Mouse (Mus musculus) MEL (cell line): Measurements from ENCODE around the gene Lsmem1. TPM values are rescaled to one million over a fixed set of nuclear protein-coding genes. Genes with fewer than 3 reads are reported as not detected.
"Not testable (repeated sequence)": the region's sequence is repeated elsewhere in the genome, so short reads cannot be mapped to it uniquely, and the experiment has no call there.

Experiments used
- DNase-seq: peaks from one replicate; pipeline ENCODE4 v3.0.0; 2011; ENCODE audit warnings: low read depth, low spot score
- H3K27ac ChIP-seq: 2 replicates; pipeline ENCODE4 v1.5.1; 2012; ENCODE audit warnings: low read depth, mild to moderate bottlenecking, control low read depth, low read length, moderate library complexity; ENCODE audit not compliant: control insufficient read depth
- H3K27me3 ChIP-seq, 2 experiments: fragments of 150-350 bp in 1 of 2; sonication (generic) in 1 of 2; 2 replicates each; pipeline ENCODE4 v1.6.1; 2012; ENCODE audit warnings: low read length in 2 of 2, mild to moderate bottlenecking in 2 of 2, improper control_type of control experiment in 1 of 2, moderate library complexity in 1 of 2; ENCODE audit not compliant: insufficient read depth in 2 of 2, control insufficient read depth in 1 of 2
- H3K36me3 ChIP-seq, 2 experiments: 2 replicates each; pipeline ENCODE4 v1.6.1; 2012 to 2014; ENCODE audit warnings: low read length in 2 of 2, improper control_type of control experiment in 1 of 2, inconsistent platforms in 1 of 2, mild to moderate bottlenecking in 1 of 2; ENCODE audit not compliant: insufficient read depth in 2 of 2, control insufficient read depth in 1 of 2
- H3K4me1 ChIP-seq, 2 experiments: fragments of 150-350 bp in 1 of 2; sonication (generic) in 1 of 2; 2 replicates each; pipeline ENCODE4 v1.6.1; 2012; ENCODE audit warnings: low read length in 2 of 2, improper control_type of control experiment in 1 of 2, mild to moderate bottlenecking in 1 of 2; ENCODE audit not compliant: insufficient read depth in 2 of 2, control insufficient read depth in 1 of 2
- H3K4me3 ChIP-seq, 2 experiments: fragments of 150-350 bp in 1 of 2; sonication (generic) in 1 of 2; 2 replicates each; pipeline ENCODE4 v1.5.1; 2012; ENCODE audit warnings: low read depth in 2 of 2, low read length in 2 of 2, mild to moderate bottlenecking in 2 of 2, moderate library complexity in 2 of 2, control low read depth in 1 of 2, improper control_type of control experiment in 1 of 2; ENCODE audit not compliant: control insufficient read depth in 1 of 2, insufficient read depth in 1 of 2
- H3K79me2 ChIP-seq: 2 replicates; pipeline ENCODE4 v1.6.1; 2012; ENCODE audit warnings: mild to moderate bottlenecking, low read length, moderate library complexity; ENCODE audit not compliant: control insufficient read depth, poor library complexity, insufficient read depth
- H3K9ac ChIP-seq: 2 replicates; pipeline ENCODE4 v1.6.1; 2012; ENCODE audit warnings: low read depth, mild to moderate bottlenecking, control low read depth, low read length, moderate library complexity; ENCODE audit not compliant: control insufficient read depth, poor library complexity, severe bottlenecking
- H3K9me3 ChIP-seq: fragments of 150-350 bp; sonication (generic); replicated peaks from 2 replicates; pipeline ENCODE4 v1.6.1; 2012; ENCODE audit warnings: mild to moderate bottlenecking, low read length, improper control_type of control experiment, moderate library complexity; ENCODE audit not compliant: insufficient read depth
- EP300 ChIP-seq, 2 experiments: IDR thresholded peaks; 2 replicates each; pipeline ENCODE4 v1.6.1; 2011; ENCODE audit warnings: improper control_type of control experiment in 2 of 2, low read length in 2 of 2, low read depth in 1 of 2, mild to moderate bottlenecking in 1 of 2
- GABPA ChIP-seq: IDR thresholded peaks from 2 replicates; pipeline ENCODE4 v1.6.1; 2012; ENCODE audit warnings: low read depth, mild to moderate bottlenecking, inconsistent platforms, low read length, improper control_type of control experiment, moderate library complexity
- GATA1 ChIP-seq: IDR thresholded peaks from 2 replicates; pipeline ENCODE4 v1.6.1; 2011; ENCODE audit warnings: low read depth, low read length, improper control_type of control experiment
- JUND ChIP-seq: IDR thresholded peaks from 2 replicates; pipeline ENCODE4 v1.6.1; 2011; ENCODE audit warnings: low read depth, mild to moderate bottlenecking, improper control_type of control experiment, low read length
- MAX ChIP-seq: IDR thresholded peaks from 2 replicates; pipeline ENCODE4 v1.6.1; 2011; ENCODE audit warnings: low read length, improper control_type of control experiment
- MYC ChIP-seq: IDR thresholded peaks from 2 replicates; pipeline ENCODE4 v1.6.1; 2011; ENCODE audit warnings: low read depth, mild to moderate bottlenecking, low read length, improper control_type of control experiment, moderate library complexity
- NELFE ChIP-seq: IDR thresholded peaks from 2 replicates; pipeline ENCODE4 v1.6.1; 2011; ENCODE audit warnings: low read depth, low read length, improper control_type of control experiment
- RCOR1 ChIP-seq: IDR thresholded peaks from 2 replicates; pipeline ENCODE4 v1.6.1; 2012; ENCODE audit warnings: low read depth, mild to moderate bottlenecking, inconsistent platforms, low read length, improper control_type of control experiment
- SIN3A ChIP-seq: IDR thresholded peaks from 2 replicates; pipeline ENCODE4 v1.6.1; 2012; ENCODE audit warnings: low read length, improper control_type of control experiment, inconsistent platforms
- TAL1 ChIP-seq: IDR thresholded peaks from 2 replicates; pipeline ENCODE4 v1.6.1; 2012; ENCODE audit warnings: mild to moderate bottlenecking, inconsistent platforms, low read length, moderate library complexity, mixed read lengths
- TCF12 ChIP-seq: IDR thresholded peaks from 2 replicates; pipeline ENCODE4 v1.6.1; 2014; ENCODE audit warnings: low read depth, mild to moderate bottlenecking, inconsistent platforms, low read length, improper control_type of control experiment, moderate library complexity
- USF1 ChIP-seq: IDR thresholded peaks from 2 replicates; pipeline ENCODE4 v1.6.1; 2014; ENCODE audit warnings: low read depth, mild to moderate bottlenecking, inconsistent platforms, low read length, improper control_type of control experiment, moderate library complexity
- ZNF384 ChIP-seq: IDR thresholded peaks from 2 replicates; pipeline ENCODE4 v1.6.1; 2012; ENCODE audit warnings: low read depth, mild to moderate bottlenecking, inconsistent platforms, low read length, improper control_type of control experiment
- polyA plus RNA-seq, 2 experiments: library from polyadenylated mRNA; stranded (reverse) in 1 of 2; unstranded in 1 of 2; fragments of >175 nt in 1 of 2; fragments of >200 nt in 1 of 2; gene quantifications; 2 replicates each; pipeline versions ENCODE4 v1.2.1 to v1.2.4; 2012; ENCODE audit warnings: low replicate concordance in 2 of 2, low read depth in 1 of 2; ENCODE audit not compliant: insufficient read length in 2 of 2, insufficient read depth in 1 of 2, missing spikeins in 1 of 2
- total RNA-seq: library from RNA; depleted of rRNA; stranded (reverse); fragments of 300-350 nt; gene quantifications from 2 replicates; pipeline ENCODE4 v1.2.3, GENCODE M21; 2012

Gene Lsmem1
- total and polyA plus RNA-seq, 3 experiments, result 0.14 TPM; not detected in 2

GRCm38 (mm10) chr12:40177089-40177488 is 22.2 kb downstream of the Lsmem1 start (continued):
- TF ChIP-seq ZNF384, result peak; percentile 42; the same call in 1 of the 2 replicates
- no peak for TF ChIP-seq GATA1
- TF ChIP-seq, all 39 proteins: peak for 4

DNA sequence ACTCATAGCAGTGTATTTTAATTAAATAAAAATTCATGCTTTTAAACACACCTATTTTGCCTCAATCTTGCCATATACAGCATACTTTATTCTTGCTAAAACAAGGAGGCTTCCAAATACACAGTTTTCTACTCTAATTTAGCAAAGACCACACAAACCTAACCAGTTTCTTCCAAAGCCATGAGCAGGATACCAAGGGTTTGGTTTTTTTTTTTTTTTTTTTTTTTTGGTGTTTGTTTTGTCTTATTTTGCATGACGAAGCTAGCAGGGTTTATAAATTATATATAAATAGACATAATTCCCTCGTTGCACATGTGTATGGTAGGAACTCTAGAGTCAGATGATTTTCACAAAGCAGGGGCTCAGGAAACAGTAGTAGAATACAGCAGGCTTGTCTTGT is 23.1 kb downstream of the Lsmem1 start:
- no peak overlapping the region for H3K9ac ChIP-seq
- no peaks in the 10 kb centered on the region for H3K79me2 ChIP-seq
- no peaks in the 10 kb centered on the region for H3K9me3 ChIP-seq
- peaks cover 0 to 8% of the 10 kb centered on the region in 2 experiments; a peak in 3 of 4 replicates for H3K4me1 ChIP-seq
- DNase-seq, result no peak
- H3K27me3 ChIP-seq, result no peaks in the 10 kb centered on the region
- peaks cover 0 to 2% of the 10 kb centered on the region in 2 experiments; a peak in 1 of 4 replicates for H3K36me3 ChIP-seq
- H3K4me3 ChIP-seq, result no peak overlapping the region
- TF ChIP-seq ZNF384 (peak; percentile 79), RCOR1 (no peak)
- H3K27ac ChIP-seq, result no peak overlapping the region

DNA sequence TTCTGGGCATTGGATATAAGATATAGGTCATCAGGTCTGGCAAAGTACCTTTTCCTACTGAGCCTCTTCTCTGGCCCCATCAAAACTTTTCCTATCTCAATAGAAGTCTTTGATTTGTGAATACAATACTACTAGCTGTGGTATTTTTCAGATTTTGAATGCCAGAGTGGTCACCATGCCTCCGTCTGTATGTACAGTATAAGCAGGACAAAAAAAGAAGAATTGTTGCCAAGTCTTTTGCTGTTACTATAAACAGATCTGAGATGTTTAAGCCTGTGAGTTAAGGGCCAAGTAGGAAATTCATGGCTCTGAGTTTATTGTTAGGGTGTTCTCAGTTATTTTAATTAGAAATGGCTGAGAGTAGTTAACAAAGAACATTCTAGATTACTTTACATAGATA is 24.1 kb downstream of the Lsmem1 start:
- not testable (repeated sequence) for H3K27me3 ChIP-seq, H3K9me3 ChIP-seq, H3K4me1 ChIP-seq, H3K79me2 ChIP-seq, DNase-seq, H3K9ac ChIP-seq, H3K36me3 ChIP-seq, H3K27ac ChIP-seq, H3K4me3 ChIP-seq

DNA sequence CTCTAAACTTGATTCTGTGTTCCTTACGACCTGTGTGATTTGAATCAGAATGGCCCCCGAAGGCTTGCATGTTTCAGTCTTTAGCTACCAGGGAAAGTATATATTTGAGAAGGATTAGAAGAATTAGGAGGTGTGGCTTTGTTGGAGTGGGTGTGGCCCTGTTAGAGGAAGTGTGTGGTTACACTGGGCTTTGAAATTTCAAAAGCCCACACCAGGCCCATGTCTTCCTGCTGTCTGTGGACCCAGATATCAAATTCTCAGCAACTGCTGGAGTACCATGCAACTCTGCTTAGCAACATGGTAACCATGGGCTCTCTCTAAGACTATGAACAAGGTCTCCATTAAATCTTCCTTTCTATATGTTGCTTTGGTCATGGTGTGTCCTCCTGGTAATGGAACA is 27.7 kb downstream of the Lsmem1 start:
- Histone ChIP-seq H3K27me3 (no peaks in the 10 kb centered on the region), H3K4me1 (peaks cover 2 to 12% of the 10 kb centered on the region in 2 experiments), H3K9ac (no peak overlapping the region), H3K4me3 (no peak overlapping the region), H3K27ac (no peak overlapping the region), H3K36me3 (peaks cover 0 to 11% of the 10 kb centered on the region in 2 experiments; a peak in 2 of 4 replicates), H3K79me2 (no peaks in the 10 kb centered on the region), H3K9me3 (no peaks in the 10 kb centered on the region)
- DNase-seq, result peak; percentile 81
- TF ChIP-seq JUND (no peak), TCF12 (peak; percentile 26; the same call in 1 of the 2 replicates), TAL1 (0 out of 2 replicates have a peak, but pooled peaks have one; percentile 27), MAX (0 out of 2 replicates have a peak, but pooled peaks have one; percentile 13), EP300 (IDR thresholded peaks at IDR 0.05; ENCODE audit: low read depth in 1 of 2, low read length in 2 of 2) (peak; percentile 7 to 37; a peak in 3 of 4 replicates), USF1 (no peak), NELFE (peak; percentile 24; the same call in 1 of the 2 replicates), MYC (peak; percentile 20; the same call in 1 of the 2 replicates), GABPA (no peak), SIN3A (0 out of 2 replicates have a peak, but pooled peaks have one; percentile 24)
